Mouse (Mus musculus): ENCODE measurements around the gene C1qtnf5. TPM values are rescaled to one million over a fixed set of nuclear protein-coding genes. Genes with fewer than 3 reads are reported as not detected.

C1qtnf5 gene
- polyA plus RNA-seq, 1 experiment from 2014 or later: 4.8 TPM

Other genes with a start within 250 kb of the C1qtnf5 start
- 11.4 and 19.6 TPM in 2 replicates for gene Thy1, start 63.9 kb upstream of the C1qtnf5 start, polyA plus RNA-seq (2014; fragmentation: Nextera tagmentation; extraction: Ambion mirVana)
- 22.8 and 39.4 TPM in 2 replicates for gene Usp2, start 40.2 kb upstream of the C1qtnf5 start, polyA plus RNA-seq (2014; fragmentation: Nextera tagmentation; extraction: Ambion mirVana)
- gene Mfrp, start 5.5 kb upstream of the C1qtnf5 start, polyA plus RNA-seq (2014; fragmentation: Nextera tagmentation; extraction: Ambion mirVana): not detected in 2 replicates
- 0.22 and 0.35 TPM in 2 replicates for gene Gm49380, start 6.3 kb downstream of the C1qtnf5 start, polyA plus RNA-seq (2014; fragmentation: Nextera tagmentation; extraction: Ambion mirVana)
- gene Rnf26, start 6.3 kb downstream of the C1qtnf5 start, polyA plus RNA-seq (2014; fragmentation: Nextera tagmentation; extraction: Ambion mirVana): 61.4 and 73.4 TPM in 2 replicates
- gene Mcam, start 27.2 kb downstream of the C1qtnf5 start, polyA plus RNA-seq (2014; fragmentation: Nextera tagmentation; extraction: Ambion mirVana): 47.0 and 47.5 TPM in 2 replicates
- gene Cbl, start 126.8 kb downstream of the C1qtnf5 start, polyA plus RNA-seq (2014; fragmentation: Nextera tagmentation; extraction: Ambion mirVana): 15.3 and 17.1 TPM in 2 replicates
- 0.96 and 10.0 TPM in 2 replicates for gene Ccdc153, start 133.4 kb downstream of the C1qtnf5 start, polyA plus RNA-seq (2014; fragmentation: Nextera tagmentation; extraction: Ambion mirVana)
- 0.12 and 0.15 TPM in 2 replicates for gene Pdzd3, start 144.2 kb downstream of the C1qtnf5 start, polyA plus RNA-seq (2014; fragmentation: Nextera tagmentation; extraction: Ambion mirVana)
- 9.7 and 13.2 TPM in 2 replicates for gene Nlrx1, start 161.4 kb downstream of the C1qtnf5 start, polyA plus RNA-seq (2014; fragmentation: Nextera tagmentation; extraction: Ambion mirVana)
- 4.5 and 5.1 TPM in 2 replicates for gene Abcg4, start 181.4 kb downstream of the C1qtnf5 start, polyA plus RNA-seq (2014; fragmentation: Nextera tagmentation; extraction: Ambion mirVana)
- gene Hinfp, start 198.4 kb downstream of the C1qtnf5 start, polyA plus RNA-seq (2014; fragmentation: Nextera tagmentation; extraction: Ambion mirVana): 15.6 and 18.7 TPM in 2 replicates
- gene C2cd2l, start 213.0 kb downstream of the C1qtnf5 start, polyA plus RNA-seq (2014; fragmentation: Nextera tagmentation; extraction: Ambion mirVana): 7.3 and 9.5 TPM in 2 replicates
- gene Dpagt1, start 218.8 kb downstream of the C1qtnf5 start, polyA plus RNA-seq (2014; fragmentation: Nextera tagmentation; extraction: Ambion mirVana): 34.3 and 34.9 TPM in 2 replicates
- gene H2afx, start 227.4 kb downstream of the C1qtnf5 start, polyA plus RNA-seq (2014; fragmentation: Nextera tagmentation; extraction: Ambion mirVana): 202 and 227 TPM in 2 replicates
- gene Hmbs, start 237.0 kb downstream of the C1qtnf5 start, polyA plus RNA-seq (2014; fragmentation: Nextera tagmentation; extraction: Ambion mirVana): 98.5 and 99.9 TPM in 2 replicates